Mouse (Mus musculus) embryo, embryonic 10.5 days (tissue): ENCODE results near the gene Arhgef28.
"Not testable (repeated sequence)": the region's sequence is repeated elsewhere in the genome, so short reads cannot be mapped to it uniquely, and the experiment has no call there.

Experiments used
- DNase-seq: peaks from one replicate; pipeline ENCODE4 v3.0.0-alpha.2; 2015; ENCODE audit warnings: low spot score

The Arhgef28 gene

DNA sequence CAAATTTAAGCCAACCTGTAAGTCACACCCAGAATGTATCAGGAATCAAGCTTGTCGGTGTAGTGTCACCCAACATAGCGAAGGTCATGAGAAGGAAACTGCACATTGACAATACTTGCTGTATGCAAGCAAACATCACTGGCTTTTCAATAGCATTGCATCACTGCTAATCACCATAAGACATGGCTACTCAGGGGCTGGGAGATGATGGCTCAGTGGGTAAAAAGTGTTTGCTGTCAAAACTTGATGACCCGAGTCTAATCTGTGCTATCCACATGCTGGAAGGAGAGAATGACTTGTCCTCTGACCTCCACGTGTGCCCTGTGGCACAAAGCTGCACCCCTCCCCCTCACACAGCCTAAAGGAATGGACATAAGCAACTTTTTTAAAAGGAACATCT lies 133.0 kb downstream of the Arhgef28 start:
- peak; percentile 14 for DNase-seq

GRCm38 (mm10) chr13:98070458-98070857 lies 135.8 kb downstream of the Arhgef28 start:
- DNase-seq, result no peak

DNA sequence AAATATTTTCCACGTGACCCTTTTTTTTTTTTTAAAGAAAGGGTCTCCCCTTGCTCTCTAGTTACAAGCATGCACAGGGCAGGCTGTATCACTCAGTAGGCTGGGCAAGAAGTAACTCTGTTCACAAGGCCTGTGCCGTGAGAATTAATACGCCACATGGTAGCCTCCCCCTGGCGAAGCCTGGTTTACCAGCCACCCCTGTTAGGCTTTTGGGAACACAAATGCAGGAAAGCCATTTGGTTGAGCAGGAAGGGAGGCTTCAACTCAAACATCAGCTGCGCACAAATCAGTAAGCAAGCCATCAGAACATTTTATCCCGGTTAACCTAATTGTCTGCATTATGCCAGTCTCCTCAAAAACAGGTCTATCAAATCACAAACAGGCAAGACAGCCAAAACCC lies 136.6 kb downstream of the Arhgef28 start:
- no peak for DNase-seq

DNA sequence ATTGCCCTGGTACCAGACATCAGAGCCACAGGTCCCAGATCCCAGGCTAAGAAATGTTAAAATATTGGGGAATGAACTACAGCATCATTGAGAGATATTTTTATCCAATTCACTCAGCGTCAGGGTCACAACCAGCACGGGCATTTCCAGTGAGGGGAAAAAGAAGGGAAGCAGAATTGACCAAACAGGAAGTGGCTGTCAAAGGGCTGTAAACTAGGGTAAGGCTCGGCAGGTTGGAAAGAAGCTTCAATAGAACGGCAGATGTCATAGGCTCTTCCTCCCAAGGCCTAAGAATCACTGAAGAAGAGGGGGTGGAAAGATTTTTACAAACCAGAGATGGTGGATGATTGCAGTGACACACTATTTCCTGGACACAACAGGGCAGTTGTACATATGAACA lies 143.4 kb downstream of the Arhgef28 start:
- no peak for DNase-seq

- DNase-seq, result not testable (repeated sequence)
These were observed 146.1 kb downstream of the Arhgef28 start for GRCm38 (mm10) chr13:98060121-98060520.

DNA sequence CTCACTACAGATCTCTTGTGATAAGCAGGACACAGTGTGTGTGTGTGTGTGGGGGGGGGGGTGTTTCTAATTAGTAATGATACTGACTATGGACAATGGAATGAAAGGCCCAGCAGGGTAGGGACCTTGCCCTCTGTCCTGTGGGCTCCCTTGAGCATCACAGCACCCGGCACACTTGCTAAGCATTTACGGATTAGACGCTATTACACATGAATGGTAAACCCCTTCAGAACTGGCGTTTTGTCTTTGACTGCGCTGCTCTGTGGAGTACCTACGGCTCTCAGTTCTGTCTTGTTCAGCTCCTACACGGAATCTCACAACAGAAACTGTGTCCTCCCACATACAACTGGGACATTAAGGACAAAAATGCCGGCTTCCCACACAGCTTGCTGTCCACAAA lies 151.0 kb downstream of the Arhgef28 start:
- peak; percentile 12 for DNase-seq

DNA sequence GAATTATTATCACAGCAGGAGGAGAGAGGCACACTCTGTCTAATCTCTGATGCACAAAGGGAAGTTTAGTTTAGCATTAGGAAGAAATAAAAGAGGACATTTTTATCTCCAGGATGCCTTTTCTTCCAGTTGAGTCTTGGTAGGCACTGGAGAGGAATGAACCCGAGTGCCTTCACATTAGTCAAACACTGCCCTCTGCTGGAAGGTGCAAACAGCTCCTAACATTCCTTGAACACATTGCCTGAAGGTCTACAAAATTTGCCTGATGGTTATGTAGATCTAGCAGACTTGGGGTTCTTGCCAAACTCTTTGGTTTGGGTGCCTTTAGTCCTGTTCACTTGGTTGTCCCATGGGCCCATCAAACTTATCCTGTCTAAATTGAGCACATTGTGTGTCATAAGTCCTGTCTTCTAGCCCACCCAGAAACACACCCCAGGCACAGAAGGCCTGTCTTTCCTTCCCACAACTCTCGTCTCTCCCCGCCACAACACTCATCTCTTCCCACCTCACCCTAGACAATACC lies 165.6 kb downstream of the Arhgef28 start:
- DNase-seq, result peak; percentile 40

DNA sequence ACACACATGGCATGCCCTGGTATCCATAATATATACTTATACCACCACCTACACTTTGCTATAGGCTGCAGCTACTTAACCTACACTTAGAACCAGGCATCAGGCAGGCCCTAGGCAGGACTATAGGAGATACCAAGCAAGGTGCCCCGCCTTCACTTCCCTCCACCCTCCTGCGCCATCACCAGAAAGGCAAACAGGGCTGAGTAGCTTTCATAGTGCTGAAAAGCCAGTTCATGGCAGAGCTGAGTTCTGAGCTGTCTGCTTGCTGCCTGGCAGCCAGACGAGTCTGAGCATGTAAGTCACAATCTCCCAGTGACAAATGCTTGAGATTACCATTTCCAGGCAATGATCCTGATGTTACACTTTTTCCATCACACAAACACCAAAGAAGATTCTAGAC lies 167.5 kb downstream of the Arhgef28 start:
- no peak for DNase-seq

GRCm38 (mm10) chr13:98037693-98038092 lies 168.5 kb downstream of the Arhgef28 start:
- DNase-seq, result no peak

- DNase-seq, result no peak
These were observed 174.6 kb downstream of the Arhgef28 start for GRCm38 (mm10) chr13:98031642-98031960.

DNA sequence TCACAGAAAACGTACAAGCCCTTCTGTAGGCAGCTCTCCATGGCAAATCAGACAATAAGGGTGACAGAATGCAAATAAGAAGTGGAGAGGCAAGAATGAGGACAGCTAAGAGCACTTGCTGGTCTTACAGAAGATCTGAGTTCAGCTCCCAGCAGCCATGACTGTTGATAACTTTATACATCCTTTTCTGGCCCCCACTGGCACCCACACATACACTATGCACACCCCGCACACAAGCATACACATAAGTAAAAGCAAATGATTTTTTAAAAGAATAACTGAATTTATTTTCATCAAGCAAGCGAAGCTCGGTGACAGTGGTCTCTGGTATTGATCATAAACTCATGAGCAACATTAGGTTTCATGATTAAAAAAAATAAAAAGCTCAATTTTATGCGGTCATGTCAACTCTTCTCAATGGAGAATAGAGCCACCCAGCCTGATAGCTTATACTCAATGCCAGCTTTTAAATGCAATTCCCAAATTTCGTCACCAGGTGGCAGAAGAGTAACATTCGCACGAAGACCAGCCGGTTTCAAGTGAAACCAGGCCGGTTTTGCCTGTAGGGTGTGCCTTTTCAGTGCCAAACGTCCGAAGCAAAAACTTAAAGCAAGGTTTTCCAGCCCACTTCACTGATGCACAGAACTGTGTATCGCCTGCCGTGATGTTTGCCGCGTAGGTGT lies 175.1 kb downstream of the Arhgef28 start:
- DNase-seq, result peak; percentile 95

- DNase-seq, result no peak
These were observed 176.2 kb downstream of the Arhgef28 start for GRCm38 (mm10) chr13:98030041-98030440.

GRCm38 (mm10) chr13:98028711-98029250 lies 177.5 kb downstream of the Arhgef28 start:
- peak; percentile 37 for DNase-seq

DNA sequence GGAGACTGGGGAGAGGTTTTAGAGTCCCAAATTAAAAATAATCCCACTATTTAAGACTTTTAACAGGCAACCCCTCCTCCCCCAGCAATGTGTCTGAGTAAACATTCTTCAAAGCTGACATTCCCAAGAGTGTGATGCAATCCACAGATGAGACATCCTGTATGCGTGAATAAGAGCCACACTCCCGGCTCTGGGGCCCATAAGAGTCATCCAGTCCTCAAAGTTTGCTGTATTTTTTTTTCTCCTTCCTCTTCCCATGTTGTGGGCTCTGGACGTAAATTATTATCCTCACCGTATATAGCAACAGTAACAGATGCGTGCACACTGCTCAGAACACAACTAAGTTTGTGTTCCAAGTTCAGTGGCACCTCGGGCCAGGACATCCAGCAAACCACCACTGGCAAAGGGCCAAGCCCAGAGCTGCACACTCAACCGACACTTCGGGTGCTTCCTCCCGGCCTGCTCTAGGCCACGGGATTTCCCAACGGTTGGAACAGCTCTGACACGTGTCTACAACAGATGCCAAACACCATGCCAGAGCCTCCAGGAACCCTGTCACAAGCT lies 178.5 kb downstream of the Arhgef28 start:
- no peak for DNase-seq

DNA sequence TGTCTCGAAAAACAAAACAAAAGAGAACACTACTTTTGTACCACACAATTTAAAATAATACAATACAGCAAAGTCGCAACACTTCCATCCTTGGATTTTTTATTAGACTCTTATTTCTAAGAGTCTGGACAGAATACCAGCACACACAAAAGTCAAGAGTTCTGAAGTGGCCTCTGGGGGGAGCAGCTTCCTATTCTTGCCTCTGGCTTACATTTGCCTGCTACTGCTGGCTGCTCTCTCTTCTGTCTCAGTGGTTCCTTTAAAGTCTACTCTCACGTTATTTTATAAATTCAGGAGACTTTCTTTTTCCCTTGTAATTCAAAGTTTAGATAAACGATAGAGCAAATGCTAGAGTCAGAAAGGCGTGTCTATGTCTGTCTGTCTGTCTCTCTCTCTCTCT lies 179.1 kb downstream of the Arhgef28 start:
- DNase-seq, result peak; percentile 27

DNA sequence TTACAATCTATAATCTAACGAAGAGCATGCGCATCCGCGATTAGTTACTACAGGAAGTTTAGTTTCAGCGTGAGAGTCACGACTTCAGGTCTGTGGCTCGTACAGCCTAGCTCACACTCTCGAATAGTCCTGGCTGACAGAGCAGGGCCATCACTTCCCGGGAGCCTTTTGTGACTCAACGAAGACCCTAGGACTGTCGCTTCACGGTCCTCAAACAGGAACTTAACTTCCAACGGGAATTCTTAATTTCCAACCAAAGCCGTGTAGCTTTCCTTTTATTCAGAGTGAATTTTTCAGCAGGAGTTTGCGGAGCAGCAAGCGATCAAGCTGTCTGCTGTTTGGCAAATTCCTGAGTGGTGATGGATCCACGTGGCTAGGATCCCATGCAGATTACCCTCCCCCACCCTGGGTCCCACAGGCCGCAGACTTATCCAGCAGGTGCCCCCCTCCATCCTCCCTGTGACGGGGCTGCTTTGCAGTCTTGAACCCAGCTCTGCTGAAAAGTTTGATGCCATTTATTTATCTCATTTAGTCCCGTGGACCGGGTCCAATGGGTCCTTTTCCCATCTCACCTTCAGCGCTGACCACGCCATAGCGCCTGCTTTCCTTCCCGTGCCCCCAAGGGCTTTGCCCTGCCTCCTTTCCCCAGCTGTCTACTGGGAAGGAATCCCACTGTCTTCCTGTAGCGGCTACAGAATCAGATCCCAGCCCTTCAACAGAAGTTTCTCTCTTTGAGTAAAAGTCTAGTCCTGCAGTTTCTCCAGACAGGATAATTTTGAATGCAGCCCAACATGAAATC lies 180.3 kb downstream of the Arhgef28 start:
- DNase-seq, result no peak

GRCm38 (mm10) chr13:98025162-98025561 lies 181.1 kb downstream of the Arhgef28 start:
- DNase-seq, result peak; percentile 24

DNA sequence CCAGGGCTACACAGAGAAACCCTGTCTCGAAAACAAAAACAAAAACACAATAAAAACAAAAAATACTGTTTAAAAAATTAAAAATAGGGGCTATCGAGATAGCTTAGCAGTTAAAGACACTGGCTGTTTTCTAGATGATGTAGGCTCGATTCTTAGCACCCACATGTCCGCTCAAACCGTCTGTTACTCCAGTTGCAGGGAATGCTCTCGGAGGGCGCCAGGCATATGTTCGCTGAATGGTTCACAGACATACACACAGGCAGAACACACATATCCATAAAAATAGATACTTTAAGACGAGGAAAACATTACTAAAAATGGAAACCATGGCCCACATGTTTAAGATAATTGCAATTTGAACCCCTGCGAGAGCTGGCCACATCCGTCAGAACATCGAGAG lies 181.6 kb downstream of the Arhgef28 start:
- DNase-seq, result no peak

- no peak for DNase-seq
These were observed 184.3 kb downstream of the Arhgef28 start for GRCm38 (mm10) chr13:98021906-98022305.

GRCm38 (mm10) chr13:98018837-98019236 lies 187.4 kb downstream of the Arhgef28 start:
- DNase-seq, result not testable (repeated sequence)

DNA sequence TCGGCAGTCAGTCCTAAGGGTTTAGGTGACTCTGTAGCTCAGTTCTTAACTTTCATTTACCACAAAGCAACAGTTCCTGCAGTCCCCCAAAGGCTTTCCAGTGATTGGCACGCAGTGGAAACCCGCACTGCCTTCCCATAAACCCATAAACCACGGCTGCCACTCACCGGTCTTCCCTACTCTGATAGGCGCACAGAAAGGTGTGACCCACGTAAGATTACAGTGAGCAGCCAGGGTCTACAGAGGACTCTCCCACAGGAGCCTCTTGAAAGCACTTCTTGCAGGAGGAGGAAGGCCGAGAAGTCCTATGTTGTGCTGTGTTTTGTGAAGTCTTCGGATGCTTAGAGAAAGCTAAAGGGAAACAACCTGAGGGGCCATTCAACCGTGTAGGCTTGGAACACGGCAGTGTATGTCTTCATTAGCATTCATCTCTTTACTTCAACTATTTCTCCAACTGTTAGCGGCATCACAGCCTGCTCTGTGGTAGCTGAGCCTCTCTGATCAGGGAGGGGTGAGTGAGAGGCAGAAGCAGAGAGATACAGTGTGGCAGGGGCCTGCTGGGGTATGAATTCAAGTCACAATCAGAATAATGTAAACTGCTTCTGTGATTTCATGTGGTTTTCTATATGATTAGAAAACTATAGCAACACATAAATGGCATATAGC lies 189.2 kb downstream of the Arhgef28 start:
- peak; percentile 44 for DNase-seq
